Mouse (Mus musculus) hematopoietic stem cell, adult 5-6 weeks (primary cell): ENCODE measurements around the gene Prkce. TPM values are rescaled to one million over a fixed set of nuclear protein-coding genes. Genes with fewer than 3 reads are reported as not detected.
A peak's percentile ranks its signal among the peaks of the same experiment; 100 is the strongest.

Experiments
- ATAC-seq, 2 experiments: fragments of 125-278 bp in 1 of 2; replicated peaks in 1 of 2; 2 replicates each; pipeline ENCODE4 v1.8.0; 2016 to 2017; ENCODE audit warnings: inconsistent platforms in 2 of 2, mild to moderate bottlenecking in 2 of 2, moderate number of reproducible peaks in 2 of 2, low read depth in 1 of 2, moderate TSS enrichment in 1 of 2; ENCODE audit not compliant: low FRiP score in 2 of 2, poor library complexity in 2 of 2, severe bottlenecking in 2 of 2, insufficient read depth in 1 of 2, low TSS enrichment in 1 of 2
- total RNA-seq: library from RNA; stranded (forward); fragments of 172-1452, 232-1000 nt; gene quantifications from 2 replicates; pipeline ENCODE4 v1.2.3, GENCODE M21; 2017

Gene Prkce
- total RNA-seq = 15.4 and 19.9 TPM in 2 replicates

DNA sequence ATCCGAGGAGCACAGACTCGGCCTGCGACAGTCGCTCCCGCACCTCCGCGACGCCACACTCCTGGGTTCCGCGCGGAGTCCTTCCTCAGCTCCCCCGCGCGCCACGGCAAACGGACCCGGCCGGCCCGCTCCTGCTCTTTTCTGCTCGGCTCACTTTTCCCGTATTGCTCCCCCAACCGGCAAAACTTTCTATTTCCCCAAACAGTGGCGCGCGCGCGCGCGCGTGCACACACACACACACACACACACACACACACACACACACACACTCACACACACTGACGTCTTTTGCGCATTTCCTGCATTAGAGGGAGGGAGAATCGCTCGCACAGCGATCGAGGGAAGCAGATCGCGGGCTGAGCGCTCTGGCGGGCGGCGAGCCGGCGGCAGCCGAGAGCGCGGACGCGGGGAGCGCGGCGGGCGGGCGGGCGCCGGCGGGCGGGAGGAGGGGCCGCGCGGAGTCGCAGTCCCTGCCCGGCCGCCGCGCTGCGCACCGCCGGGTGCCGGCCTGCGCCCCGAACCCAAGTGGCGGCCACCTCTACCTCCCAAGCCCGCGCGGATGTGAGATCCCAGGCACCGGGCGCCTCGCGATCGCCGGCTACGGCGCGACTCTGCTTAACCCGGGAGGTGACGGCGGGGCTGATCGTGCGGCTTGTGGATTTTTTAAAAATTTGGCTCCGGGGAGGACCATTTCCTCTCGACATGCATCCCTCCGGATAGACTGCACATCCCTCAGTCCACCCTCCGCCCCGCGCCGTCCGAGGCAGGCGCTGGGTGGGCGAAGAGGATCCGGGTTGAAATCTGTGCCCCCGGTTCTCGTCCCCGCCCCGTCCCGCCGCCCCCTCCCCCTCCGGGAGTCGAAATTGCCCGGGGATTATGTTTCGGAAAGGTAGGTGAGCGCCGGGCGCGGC, at the start of gene Prkce:
Gene Prkce, plus strand, starts transcription at position 466 of the 911 bp plus-strand sequence.
- peak; percentile 54 to 63 for ATAC-seq

DNA sequence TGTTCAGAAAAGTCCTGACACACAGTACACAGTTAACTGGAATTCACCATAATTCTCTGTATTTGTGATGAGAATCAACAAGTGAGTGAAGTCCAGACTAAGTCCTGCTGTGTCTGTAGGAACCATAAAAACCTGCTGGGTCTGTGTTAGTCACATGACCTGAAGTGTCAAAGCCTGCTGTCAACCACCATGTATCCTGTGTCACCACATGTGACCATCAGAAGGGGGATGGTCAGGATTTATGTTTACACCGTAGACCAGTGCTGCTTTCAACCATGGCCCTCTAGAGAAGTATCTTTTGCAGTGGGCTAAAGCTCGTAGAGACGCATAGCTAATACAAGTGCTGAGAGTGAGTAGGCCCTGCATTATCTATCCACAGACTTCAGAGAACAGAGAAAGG, 44.4 kb upstream of the Prkce start:
- no peak for ATAC-seq

GRCm38 (mm10) chr17:86125908-86126307, 41.7 kb upstream of the Prkce start:
- ATAC-seq = no peak

DNA sequence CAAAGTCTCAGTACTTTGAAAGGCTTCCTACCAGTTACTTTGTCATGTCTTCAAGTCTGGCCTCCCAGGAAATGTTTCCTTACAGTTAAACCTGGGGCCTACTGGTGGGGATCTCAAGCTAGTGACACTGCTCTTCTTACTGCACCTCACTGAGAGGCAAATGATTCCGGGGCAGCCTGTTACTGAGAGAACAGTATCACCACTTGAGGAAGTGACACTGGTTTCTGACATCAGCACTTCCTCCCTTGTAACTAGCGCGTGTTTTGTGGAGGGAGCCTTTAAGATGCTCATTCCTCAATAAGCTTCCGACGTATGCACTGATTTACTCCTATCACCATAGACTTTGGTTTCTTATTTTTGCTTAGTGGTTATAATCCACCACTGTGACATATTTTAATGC, 39.4 kb upstream of the Prkce start:
- no peak for ATAC-seq

GRCm38 (mm10) chr17:86132534-86132933, 35.1 kb upstream of the Prkce start:
- no peak for ATAC-seq

GRCm38 (mm10) chr17:86134461-86134860, 33.1 kb upstream of the Prkce start:
- no peak for ATAC-seq

- ATAC-seq = no peak
Observed at GRCm38 (mm10) chr17:86135835-86136234, 31.8 kb upstream of the Prkce start.

GRCm38 (mm10) chr17:86144537-86145078, 23.0 kb upstream of the Prkce start:
- peak; percentile 40 to 55 for ATAC-seq

- ATAC-seq = peak; percentile 91 to 92
Observed at GRCm38 (mm10) chr17:86145079-86145951, 22.3 kb upstream of the Prkce start, which contains the start of gene Srbd1. TSS of gene Srbd1 (minus strand) at chr17:86145175.

DNA sequence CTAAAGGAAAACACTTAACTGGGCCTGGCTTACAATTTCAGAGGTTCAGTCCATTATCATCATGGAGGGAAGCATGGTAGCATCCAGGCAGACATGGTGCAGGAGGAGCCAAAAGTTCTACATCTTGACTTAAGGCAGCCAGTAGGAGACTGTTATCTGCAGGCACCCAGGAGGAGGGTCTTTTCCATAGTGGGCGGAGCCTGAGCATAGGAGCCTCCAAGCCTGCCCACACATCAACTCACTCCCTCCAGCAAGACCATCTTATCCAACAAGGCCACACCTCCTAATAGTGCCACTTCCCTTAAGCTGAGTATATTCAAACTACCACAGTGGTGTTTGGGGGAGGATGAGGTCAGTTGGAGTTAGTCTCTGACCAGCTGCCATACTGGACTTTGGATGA, 17.9 kb upstream of the Prkce start:
- ATAC-seq = no peak

GRCm38 (mm10) chr17:86150867-86151348, 16.7 kb upstream of the Prkce start:
- ATAC-seq = peak; percentile 98 to 99

DNA sequence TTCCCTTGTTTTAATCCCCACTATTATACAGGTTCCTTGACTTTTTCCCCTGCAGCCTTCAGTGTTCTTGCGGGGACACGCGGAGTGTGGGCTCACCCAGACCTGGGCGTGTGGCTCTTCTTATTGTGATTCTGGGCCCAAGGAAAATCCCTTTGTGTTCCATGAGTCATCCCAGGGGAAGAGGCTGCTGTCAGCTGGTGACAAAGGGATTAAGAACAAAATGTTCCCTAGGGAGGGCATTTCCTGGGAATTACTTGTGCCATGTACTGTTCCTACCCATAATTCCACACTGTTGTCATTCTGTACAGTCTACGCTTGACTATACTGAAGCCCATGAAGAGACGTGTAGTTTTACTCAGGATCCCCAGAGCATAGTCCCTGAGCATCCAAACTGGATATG, 10.6 kb upstream of the Prkce start:
- ATAC-seq = no peak

DNA sequence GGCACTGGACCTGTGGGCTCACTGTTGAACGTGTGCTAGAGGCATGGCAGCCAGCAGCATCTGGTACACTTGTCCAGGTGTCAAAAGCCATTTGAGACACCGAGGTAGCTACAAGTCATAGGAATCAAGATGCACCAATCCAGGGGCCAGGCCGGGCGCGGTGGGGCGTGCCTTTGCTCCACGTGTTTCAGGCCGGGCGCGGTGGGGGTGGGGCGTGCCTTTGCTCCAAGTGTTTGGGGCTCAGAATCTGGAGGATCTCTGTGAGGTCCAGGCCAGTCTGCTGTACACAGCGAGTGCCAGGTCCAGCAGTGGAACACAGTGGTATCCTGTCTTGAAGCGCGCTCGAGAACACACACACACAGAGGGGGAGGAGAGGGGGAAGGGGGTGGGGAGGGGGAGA, 4.9 kb upstream of the Prkce start:
- no peak for ATAC-seq

- no peak for ATAC-seq
Observed at GRCm38 (mm10) chr17:86164416-86164815, 3.2 kb upstream of the Prkce start.

DNA sequence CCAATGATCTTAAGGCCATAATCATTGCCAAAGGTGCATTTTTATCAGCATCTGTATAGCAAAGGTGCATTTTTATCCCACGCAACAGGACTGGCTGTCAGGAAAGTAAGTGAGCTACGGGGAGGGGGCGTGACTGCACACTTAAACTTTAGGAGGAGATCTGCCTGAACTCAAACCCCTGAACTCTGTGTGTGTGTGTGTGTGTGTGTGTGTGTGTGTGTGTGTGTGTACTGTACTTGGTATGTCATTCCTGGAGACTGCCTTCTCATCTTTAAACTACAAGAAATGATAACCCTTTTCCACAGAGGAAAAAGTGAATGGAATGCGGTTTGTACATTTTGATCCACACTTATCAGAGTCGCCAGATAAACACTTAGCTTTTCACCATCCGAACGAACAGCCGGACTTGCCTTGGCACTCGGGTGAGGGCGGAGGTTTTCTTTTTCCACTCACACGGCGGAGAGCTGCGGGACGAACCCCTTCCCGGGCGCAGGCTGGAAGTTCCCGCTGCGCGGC, 1.5 kb upstream of the Prkce start:
- ATAC-seq = no peak

GRCm38 (mm10) chr17:86166567-86167319, 842 bp upstream of the Prkce start:
- peak in 1 of 2 experiments; percentile 22; a peak in 2 of 4 replicates for ATAC-seq
